Mouse (Mus musculus) layer of hippocampus, adult 9-10 months (tissue): ENCODE results near the gene Cog3.

Experiments
- DNase-seq: peaks from one replicate; pipeline ENCODE4 v3.0.0; 2022; ENCODE audit warnings: low spot score

Gene Cog3

GRCm38 (mm10) chr14:75697928-75698327 is 56.4 kb downstream of the Cog3 start:
- DNase-seq: no peak

GRCm38 (mm10) chr14:75696096-75696495 is 58.2 kb downstream of the Cog3 start:
- DNase-seq: no peak

GRCm38 (mm10) chr14:75690428-75690827 is 63.9 kb downstream of the Cog3 start:
- no peak for DNase-seq

- no peak for DNase-seq
These were observed 78.0 kb downstream of the Cog3 start for GRCm38 (mm10) chr14:75676316-75676715.

GRCm38 (mm10) chr14:75669085-75669645 is 85.2 kb downstream of the Cog3 start:
- DNase-seq: no peak

GRCm38 (mm10) chr14:75665430-75666180 is 88.7 kb downstream of the Cog3 start:
- DNase-seq: no peak

- DNase-seq: no peak
These were observed 92.8 kb downstream of the Cog3 start for GRCm38 (mm10) chr14:75661548-75661947.

GRCm38 (mm10) chr14:75660936-75661335 is 93.4 kb downstream of the Cog3 start:
- DNase-seq: no peak
